Comparison of ENCODE assay signal across 12 mouse cellular contexts in genomic region chr5:142899057-142899601, GRCm38 (mm10). TPM values are rescaled to one million over a fixed set of nuclear protein-coding genes. Genes with fewer than 3 reads are reported as not detected.
DNase-seq lines count a peak whose midpoint lies in the region; ATAC-seq and TF ChIP-seq lines count a peak whose summit lies in the region.
"Had no signal": no experiment of that assay in that cellular context is flagged by ENCODE, and none has a peak within 500 bp of the region (broad histone marks: within the 10 kb centered on the region; RNA-seq: fewer than 3 reads in every experiment).

No protein-coding gene starts in this region.

- H3K27me3 ChIP-seq in intestine, embryonic 16.5 days (replicated peaks; ENCODE audit: control insufficient read depth, insufficient read depth, low read length), result no peaks in the 10 kb centered on the region
- no peaks in the 10 kb centered on the region for H3K27me3 ChIP-seq in kidney, adult 2 months (replicated peaks; ENCODE audit: control insufficient read depth, insufficient read depth, low read length)
- H3K27me3 ChIP-seq: limb, embryonic 13.5 days had no signal

- no peak for TF ChIP-seq CTCF in kidney, adult 2 months (conservative IDR thresholded peaks at IDR 0.05; ENCODE audit: insufficient read depth, insufficient read length, low read depth, low read length)

- no peaks in the 10 kb centered on the region for H3K9me3 ChIP-seq in ES-E14 (ENCODE audit: control insufficient read depth, insufficient read depth, low read depth, low read length)
- H3K9me3 ChIP-seq in intestine, embryonic 16.5 days (ENCODE audit: control insufficient read depth, low read length), result no peaks in the 10 kb centered on the region
- H3K9me3 ChIP-seq: embryonic facial prominence, embryonic 10.5 days; G1E; limb, embryonic 13.5 days had no signal

- no peak for TF ChIP-seq POLR2A in kidney, adult 2 months (IDR thresholded peaks at IDR 0.05; ENCODE audit: low read depth, low read length)

- H3K4me2 ChIP-seq in intestine, embryonic 16.5 days (ENCODE audit: low read depth, low read length), result no peak overlapping the region
- H3K4me2 ChIP-seq: limb, embryonic 13.5 days had no signal

- no peak overlapping the region for H3K9ac ChIP-seq in ES-E14 (ENCODE audit: insufficient read depth, low read depth, low read length, poor library complexity, severe bottlenecking)
- H3K9ac ChIP-seq in intestine, embryonic 16.5 days (ENCODE audit: low read depth, low read length), result no peak overlapping the region
- H3K9ac ChIP-seq: limb, embryonic 13.5 days had no signal

- peak; percentile 69 for DNase-seq in layer of hippocampus, adult 11-12 months (ENCODE audit: low spot score)
- DNase-seq in layer of hippocampus, adult 9-10 months (ENCODE audit: low spot score), result no peak
- DNase-seq in ES-E14 (ENCODE audit: low read depth, low spot score), result no peak
- peak; percentile 80 to 82 for DNase-seq in right cerebral cortex, adult 2 months (ENCODE audit: low spot score in 2 of 2)
- no peak for DNase-seq in spleen, adult 18-20 months
- DNase-seq in ovary, postnatal 10 days (ENCODE audit: low spot score), result no peak
- no peak for DNase-seq in kidney, adult 2 months
- DNase-seq: kidney, adult 9 months had no signal

- H3K4me3 ChIP-seq in ES-E14 (ENCODE audit: insufficient read depth in 1 of 2, low read depth in 1 of 2, low read length in 2 of 2, poor library complexity in 1 of 2, severe bottlenecking in 1 of 2), result no peak overlapping the region
- no peak overlapping the region for H3K4me3 ChIP-seq in intestine, embryonic 16.5 days (ENCODE audit: low read length)
- H3K4me3 ChIP-seq in kidney, adult 2 months (ENCODE audit: insufficient read depth, low read depth, low read length), result no peak overlapping the region
- H3K4me3 ChIP-seq: embryonic facial prominence, embryonic 10.5 days; limb, embryonic 13.5 days had no signal

- WGBS in intestine, embryonic 16.5 days, result 77% methylated on average over 9 of the region's 9 CpGs
- WGBS in kidney, adult 2 months, result 68% methylated on average over 9 of the region's 9 CpGs

- H3K27ac ChIP-seq in ES-E14 (ENCODE audit: insufficient read depth, low read depth, low read length, poor library complexity, severe bottlenecking), result no peak overlapping the region
- 0 out of 2 replicates have a peak overlapping the region, but pooled peaks have one; percentile 15 for H3K27ac ChIP-seq in intestine, embryonic 16.5 days (ENCODE audit: low read length)
- no peak overlapping the region for H3K27ac ChIP-seq in kidney, adult 2 months (ENCODE audit: insufficient read depth, low read depth, low read length)
- H3K27ac ChIP-seq: embryonic facial prominence, embryonic 10.5 days; limb, embryonic 13.5 days had no signal

- H3K4me1 ChIP-seq in ES-E14 (ENCODE audit: control insufficient read depth in 2 of 2, insufficient read depth in 2 of 2, low read length in 2 of 2, poor library complexity in 1 of 2), result peaks cover 0 to 10% of the 10 kb centered on the region in 2 experiments; a peak in 1 of 4 replicates
- H3K4me1 ChIP-seq in intestine, embryonic 16.5 days (ENCODE audit: control insufficient read depth, insufficient read depth, low read length), result peaks cover 18% of the 10 kb centered on the region
- no peaks in the 10 kb centered on the region; the same call in 1 of the 2 replicates for H3K4me1 ChIP-seq in kidney, adult 2 months (ENCODE audit: control insufficient read depth, insufficient read depth, low read length)

- H3K36me3 ChIP-seq in ES-E14 (ENCODE audit: control insufficient read depth, insufficient read depth, low read length, poor library complexity, severe bottlenecking), result peaks cover 27% of the 10 kb centered on the region
- H3K36me3 ChIP-seq in intestine, embryonic 16.5 days (ENCODE audit: control insufficient read depth, insufficient read depth, low read length), result peaks cover 20% of the 10 kb centered on the region
- H3K36me3 ChIP-seq in kidney, adult 2 months (ENCODE audit: control insufficient read depth, insufficient read depth, low read length), result peaks cover 6% of the 10 kb centered on the region; the same call in 1 of the 2 replicates

- in situ Hi-C loops in ES-E14 (cut with MboI; ENCODE audit: low sequenced_read_pairs in 2 of 2, unreplicated experiment in 2 of 2), result no loop called here

- no peak for ATAC-seq in intestine, embryonic 16.5 days

TF ChIP-seq in ES-E14, 5 proteins besides CTCF, POLR2A, EP300 and RAD21:
- no peak for TF ChIP-seq ZNF384 (IDR thresholded peaks at IDR 0.05; ENCODE audit: low read depth, low read length)
- peak; percentile 4; the same call in 1 of the 2 replicates for TF ChIP-seq CHD2 (IDR thresholded peaks at IDR 0.05; ENCODE audit: low read depth, low read length)
- TF ChIP-seq MAFK (IDR thresholded peaks at IDR 0.05; ENCODE audit: insufficient read depth, low read depth, low read length), result peak; percentile 48

RNA-seq across cellular contexts. Expression of gene Fbxl18, which starts 3.9 kb away (rescaled TPM):
- total RNA-seq in ES-E14 (2012; rRNA removed), result 20.1 and 27.1 TPM in 2 replicates
- 7.7 and 10.3 TPM in 2 replicates for polyA plus RNA-seq in intestine, embryonic 16.5 days (2015; fragmentation: Nextera tagmentation; extraction: Ambion mirVana)
- polyA plus RNA-seq in kidney, adult 2 months (2012; rRNA removed), result 11.5 and 17.2 TPM in 2 replicates

RNA-seq across cellular contexts. Expression of gene Actb, which starts 7.4 kb away (rescaled TPM):
- 3,755 and 4,692 TPM in 2 replicates for total RNA-seq in ES-E14 (2012; rRNA removed)
- 14,111 and 16,287 TPM in 2 replicates for polyA plus RNA-seq in intestine, embryonic 16.5 days (2015; fragmentation: Nextera tagmentation; extraction: Ambion mirVana)
- 2,111 and 2,511 TPM in 2 replicates for polyA plus RNA-seq in kidney, adult 2 months (2012; rRNA removed)

Comparison
In these comparisons a context has a peak if more than half of its experiments do, and no peak if none do; other contexts are left out.
1. DNase-seq: peak in layer of hippocampus, adult 11-12 months (single experiment) and right cerebral cortex, adult 2 months (2 of 2); none in layer of hippocampus, adult 9-10 months (single experiment), ES-E14 (single experiment), spleen, adult 18-20 months (0 of 2), ovary, postnatal 10 days (single experiment) and kidney, adult 2 months (single experiment).